Mouse (Mus musculus) stomach, embryonic 15.5 days (tissue): ENCODE measurements around the gene Trio. TPM values are rescaled to one million over a fixed set of nuclear protein-coding genes. Genes with fewer than 3 reads are reported as not detected.

Source experiments
- ATAC-seq: fragments of 200-750 bp; cut with Nextera tagmentation; 2 replicates; pipeline ENCODE4 v1.8.0; 2017; ENCODE audit warnings: low read depth, moderate number of reproducible peaks, moderate TSS enrichment; ENCODE audit not compliant: insufficient read depth, low FRiP score
- H3K27ac ChIP-seq: fragments of 300-500 bp; sonication (generic); 2 replicates; pipeline ENCODE4 v1.5.1; 2015; ENCODE audit warnings: mild to moderate bottlenecking, inconsistent platforms
- H3K27me3 ChIP-seq: fragments of 300-500 bp; sonication (generic); replicated peaks from 2 replicates; pipeline ENCODE4 v1.6.1; 2015; ENCODE audit warnings: inconsistent platforms
- H3K36me3 ChIP-seq: fragments of 300-500 bp; sonication (generic); 2 replicates; pipeline ENCODE4 v1.6.1; 2015; ENCODE audit warnings: inconsistent platforms
- H3K4me1 ChIP-seq: fragments of 300-500 bp; sonication (generic); 2 replicates; pipeline ENCODE4 v1.6.1; 2015; ENCODE audit warnings: inconsistent platforms
- H3K4me2 ChIP-seq: fragments of 300-500 bp; sonication (generic); 2 replicates; pipeline ENCODE4 v1.6.1; 2015; ENCODE audit warnings: mild to moderate bottlenecking, inconsistent platforms
- H3K4me3 ChIP-seq: fragments of 300-500 bp; sonication (generic); replicated peaks from 2 replicates; pipeline ENCODE4 v1.5.1; 2015; ENCODE audit warnings: inconsistent platforms
- H3K9ac ChIP-seq: fragments of 300-500 bp; sonication (generic); 2 replicates; pipeline ENCODE4 v1.6.1; 2015; ENCODE audit warnings: inconsistent platforms
- H3K9me3 ChIP-seq: fragments of 300-500 bp; sonication (generic); 2 replicates; pipeline ENCODE4 v1.6.1; 2016; ENCODE audit warnings: inconsistent platforms
- WGBS: fragments of 180-500 bp; shearing (Covaris S2); methylation state at CpG from one replicate; pipeline ENCODE4 v1.1.7; 2015; 5-methylcytosine and 5-hydroxymethylcytosine counted together
- polyA plus RNA-seq: library from polyadenylated mRNA; unstranded; fragments of >200 nt; fragmentation: Nextera tagmentation; extraction: Ambion mirVana; gene quantifications from 2 replicates; pipeline ENCODE4 v1.2.1, GENCODE M21; 2015

Gene Trio
- polyA plus RNA-seq, 1 experiment from 2014 or later, result 26.7 TPM

DNA sequence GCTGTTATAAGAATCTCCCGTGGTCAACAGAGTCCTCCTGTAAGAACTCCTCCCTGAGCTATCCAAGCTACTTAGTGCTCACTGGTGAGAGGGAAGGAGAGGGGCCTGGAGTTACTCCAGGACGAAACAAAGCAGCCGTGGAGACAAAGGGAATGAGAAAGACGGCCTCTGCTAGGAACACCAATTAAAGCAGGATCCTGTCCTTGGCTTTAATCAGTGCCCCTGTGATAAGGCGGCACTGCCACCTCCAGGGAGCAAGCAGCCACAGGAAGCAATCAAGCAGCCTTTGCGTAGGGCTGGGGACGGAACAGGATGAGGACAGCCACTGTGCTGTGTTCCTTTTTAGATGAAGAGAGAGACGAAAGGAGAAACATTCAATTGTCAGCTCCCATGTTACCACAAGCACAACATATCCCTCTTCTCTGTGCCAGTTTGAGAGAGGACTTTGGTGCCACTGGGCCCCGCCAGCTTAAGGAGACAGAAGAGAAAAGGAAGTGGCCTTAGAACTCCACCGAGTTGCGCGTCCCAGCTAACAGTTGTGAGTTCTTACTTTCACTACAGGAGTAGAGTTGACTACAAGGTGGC is 242.0 kb downstream of the Trio start:
- Histone ChIP-seq H3K4me3 (0 out of 2 replicates have a peak overlapping the region, but pooled peaks have one; percentile 4), H3K9ac (0 out of 2 replicates have a peak overlapping the region, but pooled peaks have one; percentile 1), H3K4me1 (peaks cover 65% of the 10 kb centered on the region)

GRCm38 (mm10) chr15:27783092-27783491 is 242.6 kb downstream of the Trio start:
- 50% methylated on average over 8 of the region's 8 CpGs for WGBS
- no peaks in the 10 kb centered on the region for H3K9me3 ChIP-seq
- H3K4me2 ChIP-seq, result peak overlapping the region; percentile 38
- peak overlapping the region; percentile 90 for H3K27ac ChIP-seq
- no peak for ATAC-seq
- peaks cover 67% of the 10 kb centered on the region for H3K4me1 ChIP-seq
- 0 out of 2 replicates have a peak overlapping the region, but pooled peaks have one; percentile 1 for H3K9ac ChIP-seq
- no peaks in the 10 kb centered on the region for H3K27me3 ChIP-seq
- no peak overlapping the region for H3K4me3 ChIP-seq
- no peaks in the 10 kb centered on the region for H3K36me3 ChIP-seq

More for the DNA sequence above, 242.0 kb downstream of the Trio start:
- Histone ChIP-seq H3K27ac (peak overlapping the region; percentile 90), H3K27me3 (no peaks in the 10 kb centered on the region), H3K9me3 (no peaks in the 10 kb centered on the region), H3K4me2 (peak overlapping the region; percentile 38), H3K36me3 (no peaks in the 10 kb centered on the region)
- ATAC-seq, result no peak
- 31% methylated on average over 12 of the region's 12 CpGs for WGBS

DNA sequence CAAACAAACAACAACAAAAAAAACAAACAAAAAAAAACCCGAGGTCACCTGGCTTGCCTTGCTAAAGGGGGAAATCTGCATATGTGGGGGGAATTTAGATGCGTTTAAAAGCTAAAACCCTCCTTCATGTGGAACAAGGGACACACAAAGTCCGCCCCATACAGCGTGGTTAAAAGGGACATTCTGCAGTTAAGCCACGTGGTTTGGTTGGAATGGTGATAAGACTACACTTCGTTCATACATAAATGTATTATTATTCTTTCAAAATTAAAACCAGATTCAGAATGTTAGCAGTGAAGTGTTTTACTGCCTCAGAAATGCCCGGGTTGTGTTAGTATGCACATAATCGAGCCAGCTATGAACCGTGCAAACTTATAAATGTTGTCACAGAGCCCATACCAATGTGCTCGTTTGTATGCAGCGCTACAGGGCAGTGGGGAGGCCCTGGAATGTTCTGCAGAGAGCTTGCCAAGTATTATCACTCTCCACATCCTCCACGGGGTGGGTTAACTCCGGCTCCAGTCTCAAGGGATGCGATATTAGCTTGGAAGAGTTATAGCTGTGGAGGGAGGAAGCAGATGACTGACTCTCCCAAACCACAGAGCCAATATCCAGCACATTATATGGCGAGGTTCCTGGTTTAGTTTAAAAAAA is 243.1 kb downstream of the Trio start:
- Histone ChIP-seq H3K4me2 (no peak overlapping the region), H3K4me3 (no peak overlapping the region), H3K27me3 (no peaks in the 10 kb centered on the region), H3K9me3 (no peaks in the 10 kb centered on the region), H3K9ac (no peak overlapping the region), H3K36me3 (no peaks in the 10 kb centered on the region), H3K27ac (peak overlapping the region; percentile 62), H3K4me1 (peaks cover 68% of the 10 kb centered on the region)
- peak; percentile 36; the same call in 1 of the 2 replicates for ATAC-seq
- 39% methylated on average over 15 of the region's 15 CpGs for WGBS

GRCm38 (mm10) chr15:27779827-27780226 is 245.8 kb downstream of the Trio start:
- no peak overlapping the region for H3K4me2 ChIP-seq
- no peak overlapping the region for H3K4me3 ChIP-seq
- ATAC-seq, result no peak
- no peak overlapping the region for H3K9ac ChIP-seq
- H3K27ac ChIP-seq, result peak overlapping the region; percentile 95
- no peaks in the 10 kb centered on the region for H3K9me3 ChIP-seq
- H3K4me1 ChIP-seq, result peaks cover 66% of the 10 kb centered on the region
- no peaks in the 10 kb centered on the region for H3K36me3 ChIP-seq
- no peaks in the 10 kb centered on the region for H3K27me3 ChIP-seq
- 26% methylated on average over 10 of the region's 10 CpGs for WGBS

DNA sequence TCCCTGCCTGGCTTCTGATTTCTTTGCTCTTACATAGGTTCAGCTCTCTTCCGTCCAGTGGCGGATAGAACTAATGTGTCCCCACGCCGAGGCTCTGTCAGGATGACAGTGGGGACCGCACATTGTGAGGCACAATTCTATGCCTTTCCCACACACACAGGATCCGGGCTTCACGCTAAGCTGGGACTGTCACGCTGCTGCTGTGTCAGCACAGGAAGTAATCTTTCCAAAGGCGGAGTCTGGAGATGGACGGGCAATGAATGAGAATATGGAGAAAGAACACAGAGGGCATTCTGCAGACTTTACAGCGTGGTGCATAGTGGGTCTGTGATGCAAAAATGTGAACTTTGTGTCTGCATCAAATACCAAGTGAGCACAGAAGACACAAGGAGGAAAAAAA is 246.2 kb downstream of the Trio start:
- Histone ChIP-seq H3K9me3 (no peaks in the 10 kb centered on the region), H3K4me3 (no peak overlapping the region), H3K4me2 (no peak overlapping the region), H3K36me3 (no peaks in the 10 kb centered on the region), H3K27me3 (no peaks in the 10 kb centered on the region), H3K27ac (peak overlapping the region; percentile 95), H3K4me1 (peaks cover 63% of the 10 kb centered on the region), H3K9ac (no peak overlapping the region)
- ATAC-seq, result no peak
- 47% methylated on average over 11 of the region's 11 CpGs for WGBS

DNA sequence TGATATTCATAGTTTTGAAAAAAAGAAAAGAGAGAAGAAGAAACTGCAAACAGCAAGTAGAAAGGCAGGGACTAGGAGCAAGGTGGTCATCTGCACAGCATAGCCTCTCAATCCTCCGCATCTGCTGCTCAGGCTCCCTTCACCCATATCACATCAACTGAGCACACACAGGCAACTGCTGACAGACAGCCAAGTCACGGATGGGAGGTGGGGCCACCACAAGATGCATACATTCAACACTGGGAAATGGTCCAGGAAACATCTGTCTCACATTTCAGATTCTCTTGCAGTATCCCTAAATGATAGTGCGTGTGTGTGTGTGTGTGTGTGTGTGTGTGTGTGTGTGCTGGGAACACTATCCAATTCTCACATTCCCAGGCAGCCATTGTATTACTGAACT is 247.4 kb downstream of the Trio start:
- Histone ChIP-seq H3K36me3 (0 out of 2 replicates have a peak, but pooled peaks cover 3% of the 10 kb centered on the region), H3K9me3 (no peaks in the 10 kb centered on the region), H3K4me1 (peaks cover 52% of the 10 kb centered on the region), H3K9ac (no peak overlapping the region), H3K27me3 (no peaks in the 10 kb centered on the region), H3K4me2 (0 out of 2 replicates have a peak overlapping the region, but pooled peaks have one; percentile 11), H3K27ac (peak overlapping the region; percentile 95), H3K4me3 (no peak overlapping the region)
- WGBS, result 19% methylated on average over 3 of the region's 3 CpGs
- ATAC-seq, result peak; percentile 77; the same call in 1 of the 2 replicates

DNA sequence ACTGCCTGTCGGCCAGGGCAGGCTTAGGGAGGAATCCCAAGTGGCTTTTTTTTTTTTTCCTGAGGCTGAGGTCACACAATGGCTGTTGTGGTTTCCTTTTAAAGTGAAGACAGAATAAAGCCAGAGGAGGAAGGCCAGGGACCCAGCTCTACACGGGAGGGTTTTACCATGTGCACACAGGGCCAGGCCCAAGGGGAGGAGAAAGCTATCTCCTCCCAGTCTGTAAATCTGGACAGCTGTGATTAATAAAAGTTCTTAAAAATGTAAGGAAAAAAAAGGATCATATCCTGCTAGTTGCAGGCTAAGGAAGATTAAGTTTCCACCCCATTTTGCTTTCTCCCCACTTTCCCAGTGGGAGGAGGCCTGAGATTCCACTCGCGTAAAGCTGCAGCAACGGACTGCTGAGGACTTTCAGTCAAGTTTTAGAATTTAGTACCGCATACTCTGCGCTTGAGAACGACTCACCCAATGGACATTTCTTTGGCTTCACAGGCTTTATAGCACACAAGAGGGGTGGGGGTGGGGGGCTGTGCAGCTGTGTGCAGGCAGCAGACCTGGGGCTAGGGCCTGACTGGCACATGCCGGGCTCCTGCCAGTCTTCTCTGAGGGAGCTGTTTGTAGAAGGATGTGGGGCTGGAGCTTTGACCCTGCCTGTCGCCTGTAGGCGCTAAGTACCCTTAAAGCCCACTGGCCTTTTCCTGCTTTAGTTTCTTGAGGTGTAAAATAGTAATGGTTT is 248.0 kb downstream of the Trio start:
- H3K4me3 ChIP-seq, result no peak overlapping the region
- 18% methylated on average over 11 of the region's 11 CpGs for WGBS
- no peak for ATAC-seq

GRCm38 (mm10) chr15:27774481-27774880 is 251.2 kb downstream of the Trio start:
- ATAC-seq, result no peak
- Histone ChIP-seq H3K27ac (no peak overlapping the region), H3K4me3 (no peak overlapping the region), H3K9ac (no peak overlapping the region), H3K4me1 (peaks cover 37% of the 10 kb centered on the region), H3K27me3 (no peaks in the 10 kb centered on the region), H3K4me2 (no peak overlapping the region), H3K9me3 (no peaks in the 10 kb centered on the region), H3K36me3 (peaks cover 19% of the 10 kb centered on the region; the same call in 1 of the 2 replicates)
- WGBS, result 56% methylated on average over 7 of the region's 7 CpGs

More for the DNA sequence above, 248.0 kb downstream of the Trio start:
- peaks cover 50% of the 10 kb centered on the region for H3K4me1 ChIP-seq
- no peaks in the 10 kb centered on the region for H3K9me3 ChIP-seq
- peak overlapping the region; percentile 95 for H3K27ac ChIP-seq
- H3K9ac ChIP-seq, result no peak overlapping the region
- no peaks in the 10 kb centered on the region for H3K27me3 ChIP-seq
- peak overlapping the region; percentile 11; the same call in 1 of the 2 replicates for H3K4me2 ChIP-seq
- H3K36me3 ChIP-seq, result 0 out of 2 replicates have a peak, but pooled peaks cover 7% of the 10 kb centered on the region

GRCm38 (mm10) chr15:27772125-27772627 is 253.5 kb downstream of the Trio start:
- Histone ChIP-seq H3K4me3 (no peak overlapping the region), H3K27me3 (no peaks in the 10 kb centered on the region), H3K27ac (no peak overlapping the region), H3K9me3 (no peaks in the 10 kb centered on the region), H3K9ac (no peak overlapping the region), H3K4me2 (no peak overlapping the region), H3K4me1 (peaks cover 14% of the 10 kb centered on the region), H3K36me3 (peaks cover 26% of the 10 kb centered on the region)
- WGBS, result 71% methylated on average over 7 of the region's 7 CpGs
- ATAC-seq, result no peak

GRCm38 (mm10) chr15:27771581-27771980 is 254.1 kb downstream of the Trio start:
- WGBS, result 75% methylated on average over 7 of the region's 7 CpGs
- no peak overlapping the region for H3K4me2 ChIP-seq
- no peak overlapping the region for H3K27ac ChIP-seq
- peaks cover 28% of the 10 kb centered on the region for H3K36me3 ChIP-seq
- H3K9ac ChIP-seq, result no peak overlapping the region
- no peaks in the 10 kb centered on the region for H3K27me3 ChIP-seq
- H3K4me3 ChIP-seq, result no peak overlapping the region
- no peak for ATAC-seq
- no peaks in the 10 kb centered on the region for H3K9me3 ChIP-seq
- peaks cover 9% of the 10 kb centered on the region for H3K4me1 ChIP-seq

DNA sequence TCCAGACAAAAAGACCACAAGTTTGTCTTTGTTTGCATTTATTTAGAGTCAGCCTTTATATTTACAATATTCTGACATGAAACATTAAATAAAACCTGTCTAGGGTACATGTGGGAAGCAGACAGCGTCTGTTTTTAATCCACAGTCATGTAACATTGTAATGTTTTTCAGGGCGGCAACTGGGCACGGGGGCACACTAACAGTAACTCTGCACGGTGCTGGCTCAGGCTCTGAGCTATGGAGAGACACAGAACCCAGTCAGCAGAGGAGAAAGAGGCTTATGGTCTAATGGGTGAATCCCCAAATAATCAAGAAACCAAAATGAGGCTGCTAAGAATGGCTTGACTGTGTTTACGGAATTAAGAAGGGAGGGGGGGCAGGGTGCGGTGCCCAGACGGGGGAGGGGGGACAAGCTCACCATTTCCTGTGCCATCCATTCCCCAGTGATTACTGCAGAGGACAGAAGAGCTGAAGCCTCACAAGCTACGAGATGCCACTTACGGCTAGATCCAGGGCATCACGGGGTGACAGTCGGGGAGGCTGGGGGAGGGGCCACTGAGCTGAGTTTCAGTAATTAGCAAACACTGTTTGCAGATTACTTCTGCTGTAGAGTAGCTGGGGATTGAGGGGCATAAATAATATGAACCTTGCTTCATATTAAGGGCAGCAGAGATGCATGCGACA is 255.0 kb downstream of the Trio start:
- H3K4me2 ChIP-seq, result no peak overlapping the region
- H3K27me3 ChIP-seq, result no peaks in the 10 kb centered on the region
- no peak for ATAC-seq
- H3K4me3 ChIP-seq, result no peak overlapping the region
- H3K9me3 ChIP-seq, result no peaks in the 10 kb centered on the region
- H3K9ac ChIP-seq, result no peak overlapping the region
- H3K36me3 ChIP-seq, result peaks cover 31% of the 10 kb centered on the region
- 62% methylated on average over 12 of the region's 12 CpGs for WGBS
- no peak overlapping the region for H3K27ac ChIP-seq
- peaks cover 9% of the 10 kb centered on the region; the same call in 1 of the 2 replicates for H3K4me1 ChIP-seq
